Mouse (Mus musculus) embryonic facial prominence, embryonic 14.5 days (tissue): Measurements from ENCODE around the gene Gpc3. TPM values are rescaled to one million over a fixed set of nuclear protein-coding genes. Genes with fewer than 3 reads are reported as not detected.

Source experiments
- ATAC-seq: fragments of 200-750 bp; cut with Nextera tagmentation; 2 replicates; pipeline ENCODE4 v1.8.0; 2017; ENCODE audit warnings: low read depth, moderate number of reproducible peaks, moderate TSS enrichment
- DNase-seq: peaks from one replicate; pipeline ENCODE4 v3.0.0-alpha.2; 2015; ENCODE audit warnings: low spot score
- H3K27ac ChIP-seq: fragments of 300-500 bp; sonication (generic); replicated peaks from 2 replicates; pipeline ENCODE4 v1.5.1; 2014; ENCODE audit warnings: low read depth, mild to moderate bottlenecking, low read length, moderate library complexity
- H3K27me3 ChIP-seq: fragments of 300-500 bp; sonication (generic); replicated peaks from 2 replicates; pipeline ENCODE4 v1.6.1; 2014; ENCODE audit warnings: low read length; ENCODE audit not compliant: control insufficient read depth, insufficient read depth
- H3K36me3 ChIP-seq: fragments of 300-500 bp; sonication (generic); 2 replicates; pipeline ENCODE4 v1.6.1; 2014; ENCODE audit warnings: low read length, mixed read lengths; ENCODE audit not compliant: control insufficient read depth, insufficient read depth
- H3K4me1 ChIP-seq: fragments of 300-500 bp; sonication (generic); 2 replicates; pipeline ENCODE4 v1.6.1; 2014; ENCODE audit warnings: antibody characterized with exemption, low read length; ENCODE audit not compliant: control insufficient read depth, insufficient read depth
- H3K4me2 ChIP-seq: fragments of 300-500 bp; sonication (generic); 2 replicates; pipeline ENCODE4 v1.6.1; 2014; ENCODE audit warnings: low read depth, mild to moderate bottlenecking, low read length, moderate library complexity, mixed read lengths
- H3K4me3 ChIP-seq: fragments of 300-500 bp; sonication (generic); 2 replicates; pipeline ENCODE4 v1.5.1; 2014; ENCODE audit warnings: low read depth, mild to moderate bottlenecking, low read length
- H3K9ac ChIP-seq: fragments of 300-500 bp; sonication (generic); 2 replicates; pipeline ENCODE4 v1.6.1; 2014; ENCODE audit warnings: low read depth, mild to moderate bottlenecking, low read length, moderate library complexity, mixed read lengths
- H3K9me3 ChIP-seq: fragments of 300-500 bp; sonication (generic); 2 replicates; pipeline ENCODE4 v1.6.1; 2016; ENCODE audit warnings: low read length; ENCODE audit not compliant: control insufficient read depth
- WGBS: fragments of 180-500 bp; shearing (Covaris S2); extraction: QIAGEN DNeasy Blood & Tissue Kit; methylation state at CpG from one replicate; pipeline ENCODE4 v1.1.7; 2014; 5-methylcytosine and 5-hydroxymethylcytosine counted together
- polyA plus RNA-seq: library from polyadenylated mRNA; unstranded; fragments of >200 nt; fragmentation: Nextera tagmentation; extraction: Ambion mirVana; gene quantifications from 2 replicates; pipeline ENCODE4 v1.2.1, GENCODE M21; 2014

The Gpc3 gene
- polyA plus RNA-seq, 1 experiment from 2014 or later, result 694 TPM

DNA sequence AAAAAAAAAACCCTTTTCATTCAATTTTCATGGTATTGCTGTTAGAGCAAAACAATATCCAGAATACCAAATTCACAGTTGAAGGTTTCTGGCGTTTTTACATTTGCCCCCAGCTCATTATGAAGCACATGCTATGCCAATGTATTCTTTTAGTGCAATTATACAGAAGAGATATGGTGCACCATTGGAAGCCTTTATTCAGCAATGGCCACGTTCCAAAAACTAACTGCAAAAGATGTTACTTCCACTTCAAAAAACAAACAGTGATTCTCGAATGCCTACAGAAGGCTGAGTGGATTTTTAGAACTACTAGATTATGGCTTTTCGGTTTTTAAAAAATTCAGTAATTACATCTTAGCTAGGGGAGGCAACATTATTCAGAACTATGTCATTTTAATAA, 124.3 kb downstream of the Gpc3 start:
- H3K9me3 ChIP-seq, result no peaks in the 10 kb centered on the region
- H3K27me3 ChIP-seq, result no peaks in the 10 kb centered on the region
- no peak overlapping the region for H3K4me3 ChIP-seq
- no peak overlapping the region for H3K4me2 ChIP-seq
- H3K36me3 ChIP-seq, result no peaks in the 10 kb centered on the region
- no peak for DNase-seq
- no peaks in the 10 kb centered on the region for H3K4me1 ChIP-seq
- no peak overlapping the region for H3K9ac ChIP-seq
- 66% methylated on average over 4 of the region's 4 CpGs for WGBS
- no peak overlapping the region for H3K27ac ChIP-seq
- no peak for ATAC-seq

- peak; percentile 42; the same call in 1 of the 2 replicates for ATAC-seq
- peak; percentile 57 for DNase-seq
- WGBS, result 30% methylated on average over 5 of the region's 5 CpGs
- Histone ChIP-seq H3K36me3 (no peaks in the 10 kb centered on the region), H3K9ac (no peak overlapping the region), H3K4me2 (no peak overlapping the region), H3K27ac (peak overlapping the region; percentile 39; the same call in 1 of the 2 replicates), H3K4me3 (no peak overlapping the region), H3K9me3 (no peaks in the 10 kb centered on the region), H3K4me1 (peaks cover 9% of the 10 kb centered on the region), H3K27me3 (0 out of 2 replicates have a peak, but pooled peaks cover 3% of the 10 kb centered on the region)
Measured at GRCm38 (mm10) chrX:52455074-52455588, 158.6 kb downstream of the Gpc3 start.

- H3K27ac ChIP-seq, result no peak overlapping the region
- no peaks in the 10 kb centered on the region for H3K9me3 ChIP-seq
- 0 out of 2 replicates have a peak, but pooled peaks cover 6% of the 10 kb centered on the region for H3K27me3 ChIP-seq
- 34% methylated on average over 6 of the region's 6 CpGs for WGBS
- no peaks in the 10 kb centered on the region for H3K36me3 ChIP-seq
- no peak overlapping the region for H3K4me3 ChIP-seq
- peak; percentile 72; the same call in 1 of the 2 replicates for ATAC-seq
- H3K9ac ChIP-seq, result no peak overlapping the region
- peaks cover 12% of the 10 kb centered on the region for H3K4me1 ChIP-seq
- H3K4me2 ChIP-seq, result no peak overlapping the region
- peak; percentile 76 for DNase-seq
Measured at GRCm38 (mm10) chrX:52453445-52454182, 160.1 kb downstream of the Gpc3 start.

GRCm38 (mm10) chrX:52449177-52449576, 164.6 kb downstream of the Gpc3 start:
- no peak overlapping the region for H3K9ac ChIP-seq
- no peak overlapping the region for H3K4me3 ChIP-seq
- H3K27me3 ChIP-seq, result 0 out of 2 replicates have a peak, but pooled peaks cover 6% of the 10 kb centered on the region
- ATAC-seq (no peak), DNase-seq (no peak)
- peaks cover 4% of the 10 kb centered on the region; the same call in 1 of the 2 replicates for H3K4me1 ChIP-seq
- no peaks in the 10 kb centered on the region for H3K9me3 ChIP-seq
- no peaks in the 10 kb centered on the region for H3K36me3 ChIP-seq
- WGBS, result 56% methylated on average over 2 of the region's 2 CpGs
- H3K27ac ChIP-seq, result no peak overlapping the region
- H3K4me2 ChIP-seq, result no peak overlapping the region

GRCm38 (mm10) chrX:52448496-52448895, 165.3 kb downstream of the Gpc3 start:
- H3K27me3 ChIP-seq, result 0 out of 2 replicates have a peak, but pooled peaks cover 6% of the 10 kb centered on the region
- no peak overlapping the region for H3K9ac ChIP-seq
- no peaks in the 10 kb centered on the region for H3K9me3 ChIP-seq
- DNase-seq, result no peak
- WGBS, result 30% methylated on average over 3 of the region's 3 CpGs
- H3K4me2 ChIP-seq, result no peak overlapping the region
- no peak overlapping the region for H3K27ac ChIP-seq
- H3K36me3 ChIP-seq, result no peaks in the 10 kb centered on the region
- no peak for ATAC-seq
- H3K4me3 ChIP-seq, result no peak overlapping the region
- H3K4me1 ChIP-seq, result peaks cover 4% of the 10 kb centered on the region; the same call in 1 of the 2 replicates

DNA sequence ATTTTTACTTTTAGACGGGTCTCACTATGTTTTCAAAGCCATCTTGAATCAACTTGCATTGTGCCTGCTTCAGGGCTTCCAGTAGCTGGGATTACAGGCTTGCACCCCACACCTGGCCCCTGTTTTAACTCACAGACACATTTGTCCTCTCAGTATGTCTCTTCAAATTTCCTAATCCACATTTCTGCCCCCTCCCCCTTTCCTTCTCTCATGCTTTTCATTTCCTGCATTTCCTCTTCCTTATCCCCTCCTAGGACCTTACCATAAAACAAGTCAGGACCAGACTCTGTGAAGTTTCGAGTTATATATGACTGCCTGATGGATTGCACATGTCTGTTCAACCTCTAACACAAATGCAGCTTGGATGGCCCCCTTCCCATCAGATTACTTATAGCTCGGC, 167.2 kb downstream of the Gpc3 start:
- Histone ChIP-seq H3K4me1 (peaks cover 4% of the 10 kb centered on the region; the same call in 1 of the 2 replicates), H3K9ac (no peak overlapping the region), H3K27ac (no peak overlapping the region), H3K36me3 (no peaks in the 10 kb centered on the region), H3K4me2 (no peak overlapping the region), H3K9me3 (no peaks in the 10 kb centered on the region), H3K4me3 (no peak overlapping the region), H3K27me3 (peaks cover 3% of the 10 kb centered on the region; the same call in 1 of the 2 replicates)
- DNase-seq (peak; percentile 29), ATAC-seq (no peak)
- WGBS, result 32% methylated on average over 3 of the region's 3 CpGs

- no peak overlapping the region for H3K4me2 ChIP-seq
- H3K4me3 ChIP-seq, result no peak overlapping the region
- DNase-seq (no peak), ATAC-seq (no peak)
- peaks cover 4% of the 10 kb centered on the region; the same call in 1 of the 2 replicates for H3K4me1 ChIP-seq
- 42% methylated on average over 2 of the region's 2 CpGs for WGBS
- H3K27ac ChIP-seq, result no peak overlapping the region
- no peaks in the 10 kb centered on the region for H3K36me3 ChIP-seq
- no peaks in the 10 kb centered on the region for H3K9me3 ChIP-seq
- no peak overlapping the region for H3K9ac ChIP-seq
- H3K27me3 ChIP-seq, result peaks cover 3% of the 10 kb centered on the region; the same call in 1 of the 2 replicates
Measured at GRCm38 (mm10) chrX:52444977-52445376, 168.8 kb downstream of the Gpc3 start.

DNA sequence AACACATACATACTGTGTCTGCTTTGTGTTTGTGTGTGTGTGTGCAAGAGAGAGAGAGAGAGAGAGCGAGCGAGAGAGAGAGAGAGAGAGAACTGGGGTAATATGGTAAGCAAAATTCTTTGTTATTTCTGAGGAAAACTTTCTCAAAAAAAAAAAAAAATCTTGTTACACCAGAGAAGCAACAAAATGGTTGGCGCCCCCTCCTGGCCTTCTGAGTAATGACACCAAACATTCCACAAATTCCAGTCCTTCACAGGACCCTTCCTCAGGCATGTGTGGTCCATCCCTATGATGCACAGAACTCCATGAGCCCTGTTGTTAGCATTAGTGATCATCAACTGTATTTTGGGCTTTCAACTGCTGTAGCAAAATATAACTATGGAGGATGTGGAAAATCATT, 172.0 kb downstream of the Gpc3 start:
- Histone ChIP-seq H3K4me2 (no peak overlapping the region), H3K9me3 (no peaks in the 10 kb centered on the region), H3K36me3 (no peaks in the 10 kb centered on the region), H3K9ac (no peak overlapping the region), H3K4me1 (no peaks in the 10 kb centered on the region; the same call in 1 of the 2 replicates), H3K4me3 (no peak overlapping the region), H3K27ac (no peak overlapping the region), H3K27me3 (no peaks in the 10 kb centered on the region; the same call in 1 of the 2 replicates)
- DNase-seq (no peak), ATAC-seq (no peak)
- WGBS, result 58% methylated on average over 3 of the region's 3 CpGs
